Mouse (Mus musculus): ENCODE data around the gene F930015N05Rik.

The F930015N05Rik gene
- long read RNA-seq, experiment 1, result 0 reads
- long read RNA-seq, experiment 2, result 0 reads

- intact Hi-C loops (cut with DNase I), result no loop called here
Observed at GRCm38 (mm10) chr11:64436412-64436727, at the start of gene F930015N05Rik. Gene F930015N05Rik, minus strand, starts transcription at chr11:64436653.

- intact Hi-C loops (cut with DNase I), result no loop called here
Observed at GRCm38 (mm10) chr11:64481445-64481844, 45.0 kb upstream of the F930015N05Rik start.

DNA sequence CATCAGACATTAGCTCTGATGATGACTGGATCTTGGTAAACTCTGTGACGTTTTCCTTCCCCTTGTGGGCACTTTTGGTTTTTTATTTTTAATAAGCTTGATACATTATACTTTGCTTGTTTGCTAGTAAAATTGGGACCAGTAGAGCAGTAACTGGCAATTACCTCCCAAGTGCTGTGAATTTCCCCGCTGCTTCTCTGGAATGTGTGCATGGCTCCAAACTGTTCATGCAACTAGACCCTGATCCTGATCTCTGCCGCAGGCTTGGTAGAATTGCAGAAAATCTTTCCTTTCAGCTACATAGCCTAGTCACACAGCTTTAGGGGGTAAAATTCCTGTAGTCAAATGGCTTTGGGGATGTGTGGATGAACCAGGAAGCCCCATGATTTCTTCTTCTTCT lies 37.2 kb upstream of the F930015N05Rik start:
- intact Hi-C loops (cut with DNase I), result no loop called here

DNA sequence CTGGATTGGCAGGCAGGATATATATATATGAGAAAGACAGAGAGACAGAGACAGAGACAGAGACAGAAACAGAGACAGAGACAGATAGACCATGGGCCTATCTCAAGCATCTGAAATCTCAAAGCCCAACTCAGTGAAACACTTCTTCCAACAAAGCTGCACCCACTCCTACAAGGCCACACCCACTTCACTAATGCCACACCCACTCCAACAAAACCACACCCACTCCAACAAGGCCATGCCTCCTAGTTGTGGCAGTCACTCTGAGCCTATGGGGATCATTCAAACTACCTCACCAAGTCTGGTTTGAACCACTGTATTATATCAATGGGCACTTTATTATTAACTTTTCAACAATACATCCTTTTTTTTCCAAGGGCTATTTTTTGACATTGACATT lies 34.2 kb upstream of the F930015N05Rik start:
- intact Hi-C loops (cut with DNase I), result no loop called here

DNA sequence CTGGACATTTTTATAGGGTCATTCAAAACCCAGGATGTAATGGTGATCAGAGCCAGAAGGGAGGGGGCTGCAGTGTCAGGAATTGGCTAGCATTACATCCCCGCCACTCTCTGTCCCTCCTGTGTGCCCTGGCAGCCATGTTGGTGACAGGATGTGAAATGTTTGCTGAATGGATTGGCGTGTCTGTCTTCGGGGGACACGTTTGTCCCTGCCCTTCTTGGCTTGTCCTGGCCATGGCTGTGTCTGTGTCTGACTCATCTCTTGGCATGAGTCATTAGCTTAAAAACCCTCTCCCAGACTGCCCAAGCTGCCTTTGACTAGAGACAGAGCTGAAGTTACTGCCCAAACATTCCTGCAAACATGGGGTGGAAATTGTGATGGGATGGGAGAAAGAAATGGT lies 32.3 kb upstream of the F930015N05Rik start:
- intact Hi-C loops (cut with DNase I), result no loop called here

- intact Hi-C loops (cut with DNase I), result no loop called here
Observed at GRCm38 (mm10) chr11:64461746-64462145, 25.3 kb upstream of the F930015N05Rik start.

GRCm38 (mm10) chr11:64448586-64449315 lies 12.3 kb upstream of the F930015N05Rik start:
- intact Hi-C loops (cut with DNase I), result no loop called here

DNA sequence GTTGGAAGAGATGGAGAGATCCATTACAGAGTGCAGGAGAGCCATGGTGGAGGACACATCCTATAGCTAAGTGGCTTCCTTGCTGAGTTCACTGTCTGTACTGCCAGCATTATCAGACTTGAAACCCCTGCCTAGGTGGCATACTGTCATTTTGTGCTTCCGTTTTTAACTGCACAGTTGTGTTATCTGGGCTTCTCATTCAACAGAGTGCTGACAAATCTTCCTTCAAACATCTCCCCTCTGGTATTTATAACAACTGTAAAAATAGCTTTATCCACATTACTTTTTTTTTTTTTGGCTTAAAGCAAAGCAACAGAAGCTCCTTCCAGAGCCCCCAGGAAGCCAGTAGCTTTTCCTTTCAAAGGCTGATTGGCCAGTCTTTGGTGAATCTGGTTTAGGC lies 8.8 kb upstream of the F930015N05Rik start:
- intact Hi-C loops (cut with DNase I), result no loop called here

DNA sequence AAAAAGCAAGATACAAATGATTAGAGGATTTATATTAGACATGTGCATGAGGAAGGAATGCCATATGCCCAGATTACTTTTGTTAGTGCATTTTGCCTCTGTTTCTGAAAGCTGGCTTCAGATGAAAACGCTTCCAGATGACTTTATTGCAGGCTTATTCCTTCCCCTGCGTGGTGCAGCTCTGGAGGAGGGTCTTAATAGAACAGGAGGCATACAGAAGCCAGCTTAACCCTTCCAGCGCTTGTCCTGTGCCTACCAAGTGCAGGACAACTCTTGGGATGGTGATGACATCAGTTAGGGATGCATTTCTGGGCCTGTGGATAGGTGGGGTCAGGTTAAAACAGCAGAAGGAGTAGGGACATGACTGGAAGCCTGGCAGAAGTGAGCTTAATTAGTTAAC lies 6.2 kb upstream of the F930015N05Rik start:
- intact Hi-C loops (cut with DNase I), result loop anchor here (2.0 to 5.0 kb wide), 3 partner anchors 275 to 1035 kb away; no protein-coding TSS in a partner anchor

- intact Hi-C loops (cut with DNase I), result loop anchor here (2.0 to 5.0 kb wide), 3 partner anchors 275 to 1035 kb away; no protein-coding TSS in a partner anchor
Observed at GRCm38 (mm10) chr11:64442119-64442518, 5.7 kb upstream of the F930015N05Rik start.

DNA sequence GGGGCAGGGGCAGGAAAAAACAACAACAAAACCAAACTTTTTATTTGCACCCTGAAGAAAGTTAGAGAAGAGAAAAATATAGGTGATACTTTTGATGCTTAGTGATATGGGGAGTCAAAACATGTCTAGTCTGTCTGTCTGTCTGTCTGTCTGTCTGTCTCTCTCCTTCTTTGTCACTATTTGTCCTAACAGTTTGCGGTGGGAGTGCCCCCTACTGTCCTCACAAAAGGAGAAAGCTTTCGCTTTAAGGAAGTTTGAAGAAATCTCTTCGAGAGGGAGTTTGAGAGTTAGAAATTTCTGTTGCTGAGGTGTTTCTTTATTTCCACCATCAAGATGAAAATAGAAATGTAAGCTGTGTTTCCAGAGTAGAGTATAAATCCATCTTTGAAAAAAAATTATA lies 2.5 kb upstream of the F930015N05Rik start:
- intact Hi-C loops (cut with DNase I), result no loop called here

DNA sequence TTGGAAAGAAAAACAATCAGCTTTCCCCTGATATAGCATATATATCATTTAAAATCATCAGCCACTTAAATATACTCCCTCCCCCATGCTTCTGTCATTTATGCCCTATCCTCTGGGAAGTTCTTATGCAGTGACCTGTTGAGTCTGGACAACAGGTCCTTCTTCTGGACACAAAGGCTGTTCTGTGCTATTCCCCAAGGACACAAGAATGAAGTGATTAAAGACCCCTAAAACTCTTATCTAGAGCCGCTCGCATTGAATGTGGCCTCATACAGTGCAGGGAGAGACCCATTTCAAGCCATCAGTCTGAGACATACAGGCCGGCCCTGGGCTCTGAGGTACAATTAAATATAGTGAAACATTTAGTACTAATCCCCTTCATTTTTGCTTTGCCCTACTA lies 1.3 kb upstream of the F930015N05Rik start:
- intact Hi-C loops (cut with DNase I), result no loop called here

DNA sequence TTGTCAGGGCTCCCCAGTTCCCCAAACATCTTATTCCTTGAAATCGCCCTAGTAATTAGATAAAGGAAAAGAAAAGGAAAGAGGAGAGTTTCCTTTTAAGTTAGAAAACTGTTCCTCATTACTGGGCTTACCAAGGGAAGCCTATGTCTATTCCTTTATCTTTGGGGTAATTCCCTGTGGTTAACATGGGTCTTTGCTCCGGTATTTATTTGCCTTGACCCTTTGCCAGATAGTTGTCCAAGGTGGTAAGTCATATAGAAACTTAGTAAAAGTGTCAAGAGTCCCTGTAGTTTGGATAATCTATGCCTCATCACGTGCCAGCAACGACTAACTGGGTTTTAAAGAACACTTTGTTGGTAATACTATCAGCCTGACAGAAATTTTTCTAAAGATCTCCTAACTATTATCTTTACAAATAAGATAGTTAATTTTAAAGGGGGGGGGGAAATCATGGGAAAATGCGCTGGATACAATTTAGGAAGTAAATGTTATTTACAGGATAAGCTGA lies 392 bp upstream of the F930015N05Rik start:
- intact Hi-C loops (cut with DNase I), result no loop called here

- intact Hi-C loops (cut with DNase I), result no loop called here
Observed at GRCm38 (mm10) chr11:64435546-64436411, 674 bp downstream of the F930015N05Rik start.

GRCm38 (mm10) chr11:64434611-64435545 lies 1.6 kb downstream of the F930015N05Rik start, which contains the start of gene Hs3st3a1:
Gene Hs3st3a1, plus strand, starts transcription at chr11:64435332.
- intact Hi-C loops (cut with DNase I), result no loop called here

DNA sequence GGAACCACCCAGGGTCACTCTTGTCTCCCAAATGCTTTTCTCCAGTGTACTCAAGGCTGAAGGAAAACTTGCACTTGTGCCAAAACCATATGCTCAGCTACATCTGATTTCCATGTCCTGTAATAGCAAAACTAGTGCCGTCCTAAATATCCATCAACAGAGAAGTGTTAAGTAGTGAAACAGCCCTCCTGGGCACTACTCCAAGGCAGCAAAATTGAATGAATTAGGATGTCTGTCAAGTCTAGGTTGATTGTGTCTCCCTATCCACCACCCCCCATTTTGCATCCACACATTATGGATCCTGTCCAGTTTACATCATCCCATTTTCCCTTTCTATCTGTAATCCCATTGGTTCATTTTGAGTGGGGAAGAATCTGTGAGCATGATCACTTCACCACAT lies 17.5 kb downstream of the F930015N05Rik start:
- intact Hi-C loops (cut with DNase I), result no loop called here

GRCm38 (mm10) chr11:64400534-64401093 lies 35.8 kb downstream of the F930015N05Rik start:
- intact Hi-C loops (cut with DNase I), result no loop called here

- intact Hi-C loops (cut with DNase I), result no loop called here
Observed at GRCm38 (mm10) chr11:64397612-64398011, 38.8 kb downstream of the F930015N05Rik start.

- intact Hi-C loops (cut with DNase I), result no loop called here
Observed at GRCm38 (mm10) chr11:64396949-64397348, 39.5 kb downstream of the F930015N05Rik start.

- intact Hi-C loops (cut with DNase I), result no loop called here
Observed at GRCm38 (mm10) chr11:64396331-64396881, 40.0 kb downstream of the F930015N05Rik start.
